ENCODE assay signal across 20 mouse cellular contexts in genomic region chr7:44964990-44965389, GRCm38 (mm10). TPM values are rescaled to one million over a fixed set of nuclear protein-coding genes. Genes with fewer than 3 reads are reported as not detected.
"Had no signal": no experiment of that assay in that cellular context is flagged by ENCODE, and none has a peak within 500 bp of the region (broad histone marks: within the 10 kb centered on the region; RNA-seq: fewer than 3 reads in every experiment).

No protein-coding gene starts in this region.

- H3K4me1 ChIP-seq: midbrain, embryonic 12.5 days; neural tube, embryonic 13.5 days had no signal

- H3K4me3 ChIP-seq: midbrain, embryonic 10.5 days; midbrain, embryonic 12.5 days; myocyte; neural tube, embryonic 13.5 days; neural tube, embryonic 15.5 days; stomach, embryonic 15.5 days had no signal

- H3K27me3 ChIP-seq: midbrain, embryonic 12.5 days; neural tube, embryonic 13.5 days; neural tube, embryonic 15.5 days; stomach, embryonic 15.5 days had no signal

- H3K27ac ChIP-seq: midbrain, embryonic 10.5 days; midbrain, embryonic 12.5 days; neural tube, embryonic 13.5 days; neural tube, embryonic 15.5 days; stomach, embryonic 15.5 days; stomach, postnatal 0 days had no signal

- DNase-seq: lung, adult 18-20 months; lung, embryonic 14.5 days; lung, postnatal 10 days; lung, postnatal 4 days; midbrain, embryonic 14.5 days; right cerebral cortex, postnatal 25 days; thymus, adult 18-20 months; thymus, postnatal 14 days; thymus, postnatal 36 days had no signal

RNA-seq across cellular contexts. Expression of gene Cpt1c, which starts 9.7 kb away (rescaled TPM):
- total RNA-seq: megakaryocyte, adult 5-6 weeks had no signal

RNA-seq across cellular contexts. Expression of gene Tsks, which starts 22.0 kb away (rescaled TPM):
- total RNA-seq: megakaryocyte, adult 5-6 weeks; megakaryocyte-erythroid progenitor cell, adult 5-6 weeks had no signal
- polyA plus RNA-seq: midbrain, embryonic 14.5 days; myocyte; neural tube, embryonic 11.5 days; spleen, adult 2 months had no signal
